Mouse (Mus musculus) kidney, adult 9 months (tissue): Measurements from ENCODE around the gene Gm10491.
"Not testable (repeated sequence)": the region's sequence is repeated elsewhere in the genome, so short reads cannot be mapped to it uniquely, and the experiment has no call there.

ENCODE experiments used
- DNase-seq: peaks from one replicate; pipeline ENCODE4 v3.0.0; 2022

Gene Gm10491

DNA sequence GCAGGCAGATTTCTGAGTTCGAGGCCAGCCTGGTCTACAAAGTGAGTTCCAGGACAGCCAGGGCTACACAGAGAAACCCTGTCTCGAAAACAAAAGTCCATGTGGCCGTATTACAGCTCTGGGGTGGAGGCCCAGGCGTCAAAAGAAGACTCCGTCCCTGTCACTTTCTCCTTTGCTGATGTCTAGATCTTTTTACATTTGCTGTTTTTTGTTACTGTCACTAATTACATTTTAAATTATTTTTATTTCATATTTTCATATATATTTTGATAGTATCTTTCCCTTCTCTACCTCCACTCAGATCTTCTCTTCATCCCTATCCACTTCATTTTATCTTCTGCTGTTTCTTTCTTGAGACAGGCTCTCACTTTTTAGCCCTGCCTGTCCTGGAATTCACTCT, at the start of gene Gm10491:
TSS of gene Gm10491 (minus strand) at position 101 of the 400 bp plus-strand sequence.
- DNase-seq = no peak

GRCm38 (mm10) chrX:7950091-7950490, 42.5 kb upstream of the Gm10491 start:
- DNase-seq = no peak

GRCm38 (mm10) chrX:7947900-7948492, 40.4 kb upstream of the Gm10491 start:
- DNase-seq = peak; percentile 97

- DNase-seq = peak; percentile 26
Observed at GRCm38 (mm10) chrX:7947108-7947899, 39.7 kb upstream of the Gm10491 start, which contains the start of gene Hdac6. Hdac6 (minus strand) TSS chrX:7947889.

- DNase-seq = peak; percentile 50
Observed at GRCm38 (mm10) chrX:7945618-7946017, 38.0 kb upstream of the Gm10491 start.

DNA sequence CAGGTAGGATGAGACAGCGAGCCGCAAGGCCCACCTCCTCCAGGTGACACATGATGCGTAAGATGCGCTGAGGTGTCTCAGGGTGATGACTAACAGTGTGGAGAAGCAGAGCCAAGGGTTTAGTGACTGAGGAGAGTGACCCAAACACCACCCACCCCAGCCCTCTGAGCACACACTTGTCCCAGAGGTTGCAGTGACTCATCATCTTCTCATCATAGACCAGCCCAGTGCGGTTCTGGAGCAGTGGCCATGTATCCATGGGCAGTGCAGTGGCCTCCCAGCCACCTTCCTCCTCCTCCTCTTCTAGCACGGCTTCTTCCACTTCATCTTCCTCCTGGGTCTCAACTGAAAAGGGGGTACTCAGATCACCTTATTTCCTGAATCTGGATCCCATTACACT, 30.0 kb upstream of the Gm10491 start:
- no peak for DNase-seq

GRCm38 (mm10) chrX:7936874-7937273, 29.2 kb upstream of the Gm10491 start:
- DNase-seq = no peak

GRCm38 (mm10) chrX:7928270-7928790, 20.7 kb upstream of the Gm10491 start, which contains the start of gene Eras:
Eras (minus strand) TSS chrX:7928607.
- no peak for DNase-seq

GRCm38 (mm10) chrX:7927116-7927515, 19.5 kb upstream of the Gm10491 start:
- no peak for DNase-seq

DNA sequence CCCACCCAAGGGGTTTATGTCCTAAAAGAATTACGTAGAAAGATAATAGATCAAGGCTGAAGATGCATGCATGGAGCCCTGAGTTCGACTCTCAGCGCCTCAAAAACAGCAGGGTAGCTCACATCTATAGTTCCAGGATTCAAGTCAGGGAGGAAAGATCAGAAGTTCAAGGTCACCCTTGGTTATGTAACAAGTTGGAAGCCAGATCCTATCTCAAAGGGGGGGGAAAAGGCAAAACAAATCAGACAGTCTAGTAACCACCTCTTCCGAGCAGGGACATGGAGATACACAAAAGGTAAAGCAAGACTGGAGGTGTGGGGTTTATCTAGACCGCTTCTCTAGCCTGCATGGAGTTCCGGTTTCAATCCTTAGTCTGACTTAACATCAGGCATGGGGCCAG, 18.6 kb upstream of the Gm10491 start:
- DNase-seq = no peak

GRCm38 (mm10) chrX:7922032-7922431, 14.4 kb upstream of the Gm10491 start:
- no peak for DNase-seq

DNA sequence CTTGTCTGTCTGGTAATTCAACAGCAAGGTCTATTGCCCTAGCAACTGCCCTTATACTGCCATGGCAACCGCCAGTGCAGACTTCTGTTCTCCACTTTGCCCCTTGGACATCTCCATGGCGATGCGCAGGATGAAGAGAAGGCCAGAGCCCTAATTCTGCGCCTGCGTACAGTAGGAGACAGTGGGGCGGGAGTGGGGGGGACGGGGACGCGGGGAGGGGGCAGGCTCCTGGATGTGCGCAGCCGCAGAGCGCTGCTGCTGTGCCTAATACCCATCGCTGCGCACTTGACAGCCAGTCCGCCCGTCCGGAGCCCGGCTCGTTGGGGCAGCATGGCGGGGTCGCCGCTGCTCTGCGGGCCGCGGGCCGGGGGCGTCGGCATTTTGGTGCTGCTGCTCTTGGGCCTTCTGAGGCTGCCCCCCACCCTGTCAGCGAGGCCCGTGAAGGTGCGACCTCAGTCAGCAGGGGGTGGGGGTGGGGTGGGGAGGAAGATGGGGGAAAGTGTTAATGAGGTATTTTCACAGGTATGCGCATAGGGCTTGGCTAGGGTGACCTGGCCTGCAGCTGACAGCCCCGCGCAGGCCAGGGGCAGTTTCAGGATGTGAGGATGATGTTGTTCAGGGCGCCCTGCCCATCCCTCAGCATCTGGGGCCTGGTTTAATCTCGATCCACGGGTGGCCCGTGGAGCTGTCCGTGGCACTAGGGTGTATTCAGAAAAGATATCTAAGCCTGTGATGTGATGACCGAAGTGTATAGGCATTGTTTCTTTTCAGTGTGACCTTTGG, 12.2 kb upstream of the Gm10491 start, which contains the start of gene Pcsk1n:
TSS of gene Pcsk1n (plus strand) at position 222 of the 783 bp plus-strand sequence.
- no peak for DNase-seq

GRCm38 (mm10) chrX:7917960-7918359, 10.3 kb upstream of the Gm10491 start:
- not testable (repeated sequence) for DNase-seq

DNA sequence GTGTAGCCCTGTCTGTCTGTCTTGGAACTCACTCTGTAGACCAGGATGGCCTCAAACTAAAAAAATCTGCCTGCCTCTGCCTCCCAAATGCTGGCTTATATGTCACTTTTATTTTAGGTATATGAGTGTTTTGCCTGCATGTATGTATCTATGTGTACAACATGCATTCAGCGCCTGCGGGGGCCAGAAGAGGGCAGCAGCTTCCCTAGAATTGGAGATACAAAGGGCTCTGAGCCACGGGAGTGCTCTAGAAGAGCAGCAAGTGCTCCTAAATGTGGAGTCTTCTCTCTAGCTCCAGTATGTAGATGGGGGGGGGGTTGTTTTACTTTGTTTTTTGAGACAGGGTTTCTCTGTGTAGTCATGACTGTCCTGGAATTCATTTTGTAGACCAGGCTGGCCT, 8.0 kb upstream of the Gm10491 start:
- peak; percentile 49 for DNase-seq

DNA sequence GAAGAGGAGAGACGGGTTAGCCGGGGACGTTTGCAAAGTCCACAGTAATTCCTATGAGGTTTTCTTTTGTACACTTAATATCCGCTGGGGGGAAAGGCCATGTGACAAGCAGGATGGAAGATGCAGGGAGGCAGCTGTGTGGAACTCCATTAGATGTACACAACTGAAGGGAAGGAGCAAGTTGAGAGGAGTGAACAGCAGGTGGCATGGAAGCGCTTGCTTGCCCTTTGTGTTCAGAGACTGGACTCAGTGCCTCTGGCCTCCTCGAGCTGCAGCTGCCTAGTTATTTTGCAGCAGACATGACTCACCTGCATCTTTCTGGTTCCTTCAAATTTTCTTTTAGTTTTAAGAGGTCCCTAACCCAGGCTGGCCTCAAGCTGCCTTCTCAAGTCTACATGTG, 2.8 kb upstream of the Gm10491 start:
- peak; percentile 9 for DNase-seq

DNA sequence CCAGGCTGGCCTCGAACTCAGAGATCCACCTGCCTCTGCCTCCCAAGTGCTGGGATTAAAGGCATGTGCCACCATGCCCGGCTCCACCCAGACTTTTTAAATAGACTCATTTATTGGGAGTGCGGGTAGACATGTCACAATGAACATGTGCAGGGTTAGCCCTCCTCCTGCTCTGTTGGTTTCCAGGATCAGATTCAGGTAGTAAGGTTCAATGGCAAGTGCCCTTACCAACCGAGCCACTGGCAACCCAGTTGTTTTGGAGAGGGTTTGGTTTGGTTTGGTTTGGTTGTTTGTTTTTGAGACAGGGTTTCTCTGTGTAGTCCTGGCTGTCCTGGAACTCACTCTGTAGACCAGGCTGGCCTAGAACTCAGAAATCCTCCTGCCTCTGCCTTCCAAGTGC, 1.6 kb upstream of the Gm10491 start, which contains the start of gene Gm10490:
TSS of gene Gm10490 (plus strand) at position 301 of the 400 bp plus-strand sequence.
- DNase-seq = not testable (repeated sequence)

DNA sequence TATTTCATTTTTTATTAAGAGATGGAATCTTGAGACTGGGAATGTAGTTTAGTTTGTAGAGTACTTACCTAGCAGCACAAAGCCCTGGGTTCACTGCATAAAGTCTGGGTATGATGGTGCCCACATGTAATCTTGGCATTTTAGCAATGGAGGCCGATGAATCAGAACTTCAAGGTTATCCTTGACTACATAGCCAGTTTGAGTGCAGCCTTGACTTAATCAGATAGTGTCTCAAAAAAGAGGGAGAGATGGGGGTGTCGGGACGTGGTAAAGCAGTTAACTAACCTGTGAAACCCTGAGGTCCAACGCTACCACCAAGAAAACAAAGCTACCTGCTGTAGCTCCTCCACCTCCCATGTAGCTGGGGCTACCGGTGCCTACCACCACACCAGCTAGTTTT, 3.2 kb downstream of the Gm10491 start:
- DNase-seq = no peak

GRCm38 (mm10) chrX:7898880-7899874, 8.5 kb downstream of the Gm10491 start, which contains the start of the genes Pqbp1 and Timm17b:
Pqbp1 (minus strand) TSS chrX:7899269.
Timm17b (plus strand) TSS chrX:7899357.
- DNase-seq = peak; percentile 94

GRCm38 (mm10) chrX:7898211-7898610, 9.4 kb downstream of the Gm10491 start:
- DNase-seq = no peak

DNA sequence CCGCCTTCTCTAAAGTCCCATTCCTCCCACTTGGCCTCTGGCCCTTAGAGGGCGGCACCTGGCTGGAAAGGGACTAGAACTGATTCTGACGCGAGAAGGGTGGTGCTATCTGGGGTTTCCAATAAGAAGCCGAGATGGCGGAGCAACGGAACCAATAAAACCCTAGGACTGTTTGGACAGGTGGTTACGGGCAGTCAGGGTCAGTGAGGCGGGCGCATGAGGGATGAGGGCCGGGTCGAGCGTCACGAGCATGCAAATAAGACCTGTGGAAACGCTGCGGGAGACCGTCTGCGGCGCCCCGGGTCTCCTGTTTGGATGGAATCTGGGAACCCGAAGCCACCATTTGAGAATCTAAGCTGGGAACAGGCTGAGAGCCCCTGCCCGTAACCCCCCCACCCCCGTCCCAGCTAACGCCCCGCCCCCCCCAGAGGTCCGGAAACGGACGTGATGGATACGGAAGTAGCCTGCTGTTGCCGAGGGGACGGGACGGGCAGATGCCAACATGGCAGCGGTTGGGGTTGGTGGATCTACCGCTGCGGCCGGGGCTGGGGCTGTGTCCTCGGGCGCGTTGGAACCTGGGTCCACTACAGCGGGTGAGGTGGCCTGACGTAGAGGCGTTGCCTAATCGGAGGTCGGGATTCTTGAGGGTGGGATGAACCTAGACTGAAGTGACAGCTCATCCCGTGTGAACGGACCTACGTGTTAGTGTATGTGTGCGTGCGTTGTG, 23.6 kb downstream of the Gm10491 start, which contains the start of gene Slc35a2:
TSS of gene Slc35a2 (plus strand) at position 188 of the 727 bp plus-strand sequence.
- DNase-seq = peak; percentile 95

DNA sequence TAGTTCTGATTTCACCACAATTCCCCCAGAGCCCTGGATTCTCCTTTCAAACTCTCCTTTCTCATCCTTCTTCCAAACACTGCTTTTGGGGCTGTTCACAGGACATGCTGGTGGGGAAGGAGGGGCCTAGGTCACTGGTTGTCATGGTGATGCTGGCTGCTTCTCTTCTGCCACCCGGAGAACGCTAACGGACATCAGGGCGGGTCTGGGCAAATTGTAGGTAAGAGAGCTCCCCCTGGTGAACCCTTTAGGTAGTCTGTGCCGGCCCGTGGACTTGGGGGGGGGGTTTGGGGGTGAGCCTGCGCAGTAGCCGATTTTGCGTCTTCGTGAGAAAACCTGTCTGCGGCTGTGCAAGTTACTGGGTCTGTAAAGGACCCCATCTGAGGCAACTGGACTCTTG, 27.8 kb downstream of the Gm10491 start:
- peak; percentile 73 for DNase-seq
